Mouse (Mus musculus) kidney, postnatal 0 days (tissue): ENCODE data around the gene Marveld1. TPM values are rescaled to one million over a fixed set of nuclear protein-coding genes. Genes with fewer than 3 reads are reported as not detected.

Source experiments
- ATAC-seq: fragments of 200-750 bp; cut with Nextera tagmentation; replicated peaks from 2 replicates; pipeline ENCODE4 v1.8.0; 2017; ENCODE audit warnings: low read depth, moderate number of reproducible peaks, moderate TSS enrichment, moderate library complexity; ENCODE audit not compliant: low FRiP score
- DNase-seq: peaks from one replicate; pipeline ENCODE4 v3.0.0-alpha.2; 2016; ENCODE audit warnings: low spot score
- H3K27ac ChIP-seq: fragments of 300-500 bp; sonication (generic); 2 replicates; pipeline ENCODE4 v1.5.1; 2014; ENCODE audit warnings: mild to moderate bottlenecking
- H3K27me3 ChIP-seq: fragments of 300-500 bp; sonication (generic); 2 replicates; pipeline ENCODE4 v1.6.1; 2014; ENCODE audit warnings: low read length, mixed read lengths; ENCODE audit not compliant: insufficient read depth
- H3K36me3 ChIP-seq: fragments of 300-500 bp; sonication (generic); 2 replicates; pipeline ENCODE4 v1.6.1; 2014; ENCODE audit warnings: low read length, mixed read lengths; ENCODE audit not compliant: insufficient read depth
- H3K4me1 ChIP-seq: fragments of 300-500 bp; sonication (generic); replicated peaks from 2 replicates; pipeline ENCODE4 v1.6.1; 2014; ENCODE audit warnings: antibody characterized with exemption, low read length, mixed read lengths; ENCODE audit not compliant: insufficient read depth
- H3K4me2 ChIP-seq: fragments of 300-500 bp; sonication (generic); 2 replicates; pipeline ENCODE4 v1.6.1; 2014; ENCODE audit warnings: mild to moderate bottlenecking, low read length, moderate library complexity, mixed read lengths
- H3K4me3 ChIP-seq: fragments of 300-500 bp; sonication (generic); replicated peaks from 2 replicates; pipeline ENCODE4 v1.5.1; 2014; ENCODE audit warnings: low read depth, low read length
- H3K9ac ChIP-seq: fragments of 300-500 bp; sonication (generic); 2 replicates; pipeline ENCODE4 v1.6.1; 2014; ENCODE audit warnings: low read depth, low read length
- H3K9me3 ChIP-seq: fragments of 300-500 bp; sonication (generic); replicated peaks from 2 replicates; pipeline ENCODE4 v1.6.1; 2016; ENCODE audit warnings: low read length, inconsistent platforms, mixed read lengths
- CTCF ChIP-seq: IDR thresholded peaks from 2 replicates; pipeline ENCODE4 v1.5.1; 2016; ENCODE audit warnings: antibody characterized with exemption, low read depth, mild to moderate bottlenecking, moderate library complexity
- WGBS: fragments of 180-500 bp; shearing (Covaris S2); extraction: QIAGEN DNeasy Blood & Tissue Kit; methylation state at CpG from one replicate; pipeline ENCODE4 v1.1.7; 2014; 5-methylcytosine and 5-hydroxymethylcytosine counted together
- polyA plus RNA-seq: library from polyadenylated mRNA; unstranded; fragments of >200 nt; fragmentation: Nextera tagmentation; extraction: Ambion mirVana; gene quantifications from 2 replicates; pipeline ENCODE4 v1.2.1, GENCODE M21; 2015

Marveld1 gene
- polyA plus RNA-seq, 1 experiment from 2014 or later = 18.9 TPM

DNA sequence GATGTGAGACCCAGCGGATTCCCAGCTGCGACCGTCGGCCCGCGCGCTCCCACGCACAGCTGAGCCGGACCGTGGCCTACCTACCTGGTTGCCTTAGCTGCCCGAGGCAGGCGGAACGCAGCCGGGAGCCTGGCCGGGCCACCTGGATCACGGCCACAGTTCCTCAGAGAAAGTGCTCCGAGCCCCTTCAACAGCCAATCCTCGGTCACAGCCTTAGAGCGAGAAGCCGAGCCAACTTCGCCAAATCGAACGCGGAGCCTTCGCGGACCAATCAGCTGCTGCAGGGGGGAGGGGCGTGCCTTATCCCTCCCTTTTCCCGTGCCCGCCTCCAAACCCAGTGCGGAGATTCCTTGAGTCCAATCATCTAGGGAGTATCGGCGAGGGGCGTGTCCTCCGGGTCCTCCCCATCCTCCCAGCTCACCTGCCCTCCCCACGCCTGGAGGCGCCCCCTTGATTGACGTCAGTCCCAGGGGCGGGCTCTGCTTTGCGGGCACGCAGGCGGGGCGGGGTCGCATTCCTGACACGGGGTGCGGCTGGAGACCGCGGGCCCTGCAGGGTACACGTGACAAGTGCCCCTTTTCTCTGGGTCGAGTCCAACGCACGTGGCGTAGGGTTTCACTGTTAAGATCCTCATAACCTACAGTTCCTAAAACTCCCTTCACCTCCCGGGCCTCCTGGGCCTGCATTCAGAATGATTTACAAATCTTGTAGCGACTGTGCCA lies 18.3 kb upstream of the Marveld1 start, which contains the start of gene Avpi1:
TSS of gene Avpi1 (minus strand) at position 273 of the 722 bp plus-strand sequence.
- Histone ChIP-seq H3K36me3 (0 out of 2 replicates have a peak, but pooled peaks cover 4% of the 10 kb centered on the region), H3K4me1 (no peaks in the 10 kb centered on the region; the same call in 1 of the 2 replicates), H3K4me3 (peak within 1 kb of the TSS; percentile 56), H3K27me3 (no peaks in the 10 kb centered on the region), H3K9ac (peak within 1 kb of the TSS; percentile 70), H3K9me3 (no peaks in the 10 kb centered on the region), H3K27ac (peak within 1 kb of the TSS; percentile 84), H3K4me2 (peak within 1 kb of the TSS; percentile 82)
- peak; percentile 97 for ATAC-seq
- under 1% methylated on average over 53 of the region's 54 CpGs for whole genome bisulfite sequencing
- TF ChIP-seq CTCF = no peak
- DNase-seq = peak; percentile 99

DNA sequence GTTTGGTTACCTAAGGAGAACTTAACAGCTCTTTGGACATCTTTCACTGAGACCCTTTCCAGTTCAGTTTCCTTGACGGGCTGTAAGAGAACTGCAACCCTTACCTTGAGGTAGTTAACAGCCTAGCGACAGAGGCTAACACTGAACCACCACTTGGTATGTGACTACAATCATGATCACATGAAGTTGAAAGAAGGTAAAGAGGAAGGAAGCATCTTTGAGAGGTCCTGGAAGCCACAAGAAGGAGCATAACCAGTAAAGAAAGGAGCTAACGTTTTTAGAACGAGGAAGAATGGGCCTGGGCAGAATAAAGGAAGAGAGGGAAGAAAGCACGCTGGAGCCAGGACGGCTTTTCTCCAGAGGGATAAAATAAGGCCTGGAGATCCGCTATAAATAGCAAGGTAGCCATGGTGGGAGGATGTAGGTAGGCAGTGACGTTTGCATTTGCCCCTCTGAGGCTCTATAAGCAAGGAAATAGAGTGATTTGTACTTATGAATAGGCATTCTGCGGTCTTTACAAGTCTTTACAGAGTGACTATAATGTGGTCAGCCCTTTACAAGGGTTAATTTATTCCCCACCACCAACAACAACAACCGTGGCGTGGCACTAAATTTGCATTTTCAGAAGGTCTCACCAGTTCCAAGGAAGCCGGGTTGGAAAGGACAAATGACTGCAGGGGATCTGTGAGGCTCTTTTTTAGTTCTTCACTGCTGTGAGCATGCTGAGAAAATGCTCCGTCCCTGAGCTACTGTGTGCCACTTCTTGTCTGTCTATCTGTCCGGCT lies 17.5 kb upstream of the Marveld1 start:
- peak overlapping the region; percentile 82 for H3K4me2 ChIP-seq
- ATAC-seq (no peak), DNase-seq (no peak)
- no peak for TF ChIP-seq CTCF
- no peaks in the 10 kb centered on the region; the same call in 1 of the 2 replicates for H3K4me1 ChIP-seq
- H3K9ac ChIP-seq = 0 out of 2 replicates have a peak overlapping the region, but pooled peaks have one; percentile 10
- no peaks in the 10 kb centered on the region for H3K27me3 ChIP-seq
- peak overlapping the region; percentile 84 for H3K27ac ChIP-seq
- H3K36me3 ChIP-seq = 0 out of 2 replicates have a peak, but pooled peaks cover 2% of the 10 kb centered on the region
- peak overlapping the region; percentile 56; the same call in 1 of the 2 replicates for H3K4me3 ChIP-seq
- no peaks in the 10 kb centered on the region for H3K9me3 ChIP-seq
- 30% methylated on average over 14 of the region's 14 CpGs for WGBS

GRCm38 (mm10) chr19:42130294-42130606 lies 16.9 kb upstream of the Marveld1 start:
- Histone ChIP-seq H3K4me3 (no peak overlapping the region), H3K9me3 (no peaks in the 10 kb centered on the region), H3K9ac (no peak overlapping the region), H3K4me2 (no peak overlapping the region), H3K4me1 (no peaks in the 10 kb centered on the region; the same call in 1 of the 2 replicates), H3K27ac (no peak overlapping the region), H3K27me3 (no peaks in the 10 kb centered on the region), H3K36me3 (no peaks in the 10 kb centered on the region)
- no peak for TF ChIP-seq CTCF
- DNase-seq = no peak
- 64% methylated on average over 3 of the region's 3 CpGs for WGBS
- ATAC-seq = no peak

- Histone ChIP-seq H3K4me1 (no peaks in the 10 kb centered on the region; the same call in 1 of the 2 replicates), H3K4me2 (no peak overlapping the region), H3K36me3 (no peaks in the 10 kb centered on the region), H3K4me3 (no peak overlapping the region), H3K27ac (no peak overlapping the region), H3K9ac (no peak overlapping the region), H3K27me3 (no peaks in the 10 kb centered on the region), H3K9me3 (no peaks in the 10 kb centered on the region)
- no peak for ATAC-seq
- WGBS = 36% methylated on average over 5 of the region's 5 CpGs
- no peak for TF ChIP-seq CTCF
- no peak for DNase-seq
Measured at GRCm38 (mm10) chr19:42131101-42131500, 16.1 kb upstream of the Marveld1 start.

GRCm38 (mm10) chr19:42135070-42135469 lies 12.1 kb upstream of the Marveld1 start:
- H3K36me3 ChIP-seq = no peaks in the 10 kb centered on the region
- no peak overlapping the region for H3K4me3 ChIP-seq
- DNase-seq (no peak), ATAC-seq (no peak)
- no peak overlapping the region for H3K9ac ChIP-seq
- no peaks in the 10 kb centered on the region for H3K27me3 ChIP-seq
- H3K4me1 ChIP-seq = no peaks in the 10 kb centered on the region
- H3K9me3 ChIP-seq = no peaks in the 10 kb centered on the region
- H3K27ac ChIP-seq = no peak overlapping the region
- no peak for TF ChIP-seq CTCF
- no peak overlapping the region for H3K4me2 ChIP-seq

GRCm38 (mm10) chr19:42136126-42136525 lies 11.1 kb upstream of the Marveld1 start:
- Histone ChIP-seq H3K4me3 (no peak overlapping the region), H3K9me3 (no peaks in the 10 kb centered on the region), H3K4me1 (no peaks in the 10 kb centered on the region), H3K4me2 (no peak overlapping the region), H3K27ac (no peak overlapping the region), H3K36me3 (no peaks in the 10 kb centered on the region), H3K27me3 (no peaks in the 10 kb centered on the region), H3K9ac (no peak overlapping the region)
- no peak for TF ChIP-seq CTCF
- ATAC-seq = no peak
- DNase-seq = no peak
- 26% methylated on average over 5 of the region's 5 CpGs for WGBS
